Mouse (Mus musculus): ENCODE results near the gene Bag1. TPM values are rescaled to one million over a fixed set of nuclear protein-coding genes. Genes with fewer than 3 reads are reported as not detected.

Gene Bag1
- total RNA-seq (2021): 100 to 1,000 TPM; 164 to 181 TPM
- long read RNA-seq, experiment 1, transcript Bag1-202 (7 exons, 1,336 nt): major isoform, 188 of 197 reads
- long read RNA-seq, experiment 1, partial matches to known transcripts: 3 of 197 reads
- long read RNA-seq, experiment 1, other reads (novel, unspliced or antisense): 6 of 197 reads
- long read RNA-seq, experiment 2, transcript Bag1-202 (7 exons, 1,336 nt): major isoform, 126 of 127 reads
- long read RNA-seq, experiment 2, partial matches to known transcripts: 1 of 127 reads
- long read RNA-seq, experiment 2, other reads (novel, unspliced or antisense): 0 of 127 reads

- intact Hi-C loops (cut with DNase I): loop anchor here (1.0 to 10.0 kb wide), 3 partner anchors 23 to 673 kb away; partner anchors contain the start of genes Ndufb6 and Smu1
- Histone ChIP-seq H3K4me3 (peak within 1 kb of the TSS; percentile 71), H3K27ac (peak within 1 kb of the TSS; percentile 85)
- DNase-seq (ENCODE audit: extremely low spot score in 1 of 2, low spot score in 2 of 2): peak; percentile 97
- TF ChIP-seq CTCF (IDR thresholded peaks at IDR 0.05): no peak; the same call in 1 of the 2 replicates
Measured at GRCm38 (mm10) chr4:40948160-40948708, at the start of gene Bag1, which contains the start of gene Chmp5. Bag1 (minus strand) TSS chr4:40948294. Chmp5 (plus strand) TSS chr4:40948407.

- no peak overlapping the region for H3K27ac ChIP-seq
- no peak for TF ChIP-seq CTCF (IDR thresholded peaks at IDR 0.05)
- H3K4me3 ChIP-seq: no peak overlapping the region
- intact Hi-C loops (cut with DNase I): no loop called here
- DNase-seq (ENCODE audit: extremely low spot score in 1 of 2, low spot score in 2 of 2): no peak
Measured at GRCm38 (mm10) chr4:40996302-40996701, 48.2 kb upstream of the Bag1 start.

- Histone ChIP-seq H3K27ac (no peak overlapping the region), H3K4me3 (no peak overlapping the region)
- intact Hi-C loops (cut with DNase I): no loop called here
- DNase-seq (ENCODE audit: extremely low spot score in 1 of 2, low spot score in 2 of 2): no peak
- no peak for TF ChIP-seq CTCF (IDR thresholded peaks at IDR 0.05)
Measured at GRCm38 (mm10) chr4:40989633-40990032, 41.5 kb upstream of the Bag1 start.

- DNase-seq (ENCODE audit: extremely low spot score in 1 of 2, low spot score in 2 of 2): no peak
- intact Hi-C loops (cut with DNase I): no loop called here
- no peak overlapping the region for H3K4me3 ChIP-seq
- TF ChIP-seq CTCF (IDR thresholded peaks at IDR 0.05): no peak
- no peak overlapping the region for H3K27ac ChIP-seq
Measured at GRCm38 (mm10) chr4:40983686-40984085, 35.6 kb upstream of the Bag1 start.

GRCm38 (mm10) chr4:40982486-40982885 is 34.4 kb upstream of the Bag1 start:
- no peak for TF ChIP-seq CTCF (IDR thresholded peaks at IDR 0.05)

GRCm38 (mm10) chr4:40979430-40979829 is 31.3 kb upstream of the Bag1 start:
- no peak for DNase-seq (ENCODE audit: extremely low spot score in 1 of 2, low spot score in 2 of 2)
- intact Hi-C loops (cut with DNase I): no loop called here
- no peak overlapping the region for H3K4me3 ChIP-seq
- H3K27ac ChIP-seq: no peak overlapping the region
- no peak for TF ChIP-seq CTCF (IDR thresholded peaks at IDR 0.05)

More at GRCm38 (mm10) chr4:40982486-40982885, 34.4 kb upstream of the Bag1 start:
- Histone ChIP-seq H3K27ac (no peak overlapping the region), H3K4me3 (no peak overlapping the region)
- no peak for DNase-seq (ENCODE audit: extremely low spot score in 1 of 2, low spot score in 2 of 2)
- intact Hi-C loops (cut with DNase I): no loop called here

- intact Hi-C loops (cut with DNase I): no loop called here
- Histone ChIP-seq H3K27ac (no peak overlapping the region), H3K4me3 (no peak overlapping the region)
- DNase-seq (ENCODE audit: extremely low spot score in 1 of 2, low spot score in 2 of 2): no peak
- TF ChIP-seq CTCF (IDR thresholded peaks at IDR 0.05): no peak
Measured at GRCm38 (mm10) chr4:40976651-40977050, 28.6 kb upstream of the Bag1 start.

GRCm38 (mm10) chr4:40975678-40976077 is 27.6 kb upstream of the Bag1 start:
- no peak overlapping the region for H3K4me3 ChIP-seq
- TF ChIP-seq CTCF (IDR thresholded peaks at IDR 0.05): no peak
- peak overlapping the region; percentile 36 for H3K27ac ChIP-seq
- no peak for DNase-seq (ENCODE audit: extremely low spot score in 1 of 2, low spot score in 2 of 2)
- intact Hi-C loops (cut with DNase I): no loop called here

- TF ChIP-seq CTCF (IDR thresholded peaks at IDR 0.05): no peak
- DNase-seq (ENCODE audit: extremely low spot score in 1 of 2, low spot score in 2 of 2): no peak
- intact Hi-C loops (cut with DNase I): loop anchor here (5.0 kb wide), 1 partner anchor 148 kb away; the partner anchor contains the start of gene Nol6
- Histone ChIP-seq H3K27ac (no peak overlapping the region), H3K4me3 (no peak overlapping the region)
Measured at GRCm38 (mm10) chr4:40974011-40974410, 25.9 kb upstream of the Bag1 start.

GRCm38 (mm10) chr4:40971744-40972143 is 23.6 kb upstream of the Bag1 start:
- intact Hi-C loops (cut with DNase I): loop anchor here (1.0 to 5.0 kb wide), 2 partner anchors 23 to 151 kb away; partner anchors contain the start of genes Bag1, Chmp5 and Nol6
- H3K27ac ChIP-seq: no peak overlapping the region; the same call in 1 of the 2 replicates
- DNase-seq (ENCODE audit: extremely low spot score in 1 of 2, low spot score in 2 of 2): no peak
- peak overlapping the region; percentile 95 for H3K4me3 ChIP-seq
- TF ChIP-seq CTCF (IDR thresholded peaks at IDR 0.05): peak; percentile 47

GRCm38 (mm10) chr4:40970842-40971701 is 23.0 kb upstream of the Bag1 start, which contains the start of gene Nfx1:
Nfx1 (plus strand) TSS chr4:40970906.
- H3K4me3 ChIP-seq: peak within 1 kb of the TSS; percentile 95
- H3K27ac ChIP-seq: peak within 1 kb of the TSS; percentile 98
- DNase-seq (ENCODE audit: extremely low spot score in 1 of 2, low spot score in 2 of 2): peak; percentile 95 to 96
- no peak for TF ChIP-seq CTCF (IDR thresholded peaks at IDR 0.05)
- intact Hi-C loops (cut with DNase I): loop anchor here (1.0 to 5.0 kb wide), 2 partner anchors 23 to 151 kb away; partner anchors contain the start of genes Bag1, Chmp5 and Nol6

- Histone ChIP-seq H3K4me3 (peak overlapping the region; percentile 95), H3K27ac (peak overlapping the region; percentile 98)
- intact Hi-C loops (cut with DNase I): loop anchor here (5.0 kb wide), 1 partner anchor 152 kb away; the partner anchor contains the start of gene Nol6
- no peak for TF ChIP-seq CTCF (IDR thresholded peaks at IDR 0.05)
- no peak for DNase-seq (ENCODE audit: extremely low spot score in 1 of 2, low spot score in 2 of 2)
Measured at GRCm38 (mm10) chr4:40970592-40970841, 22.4 kb upstream of the Bag1 start.
